Mouse (Mus musculus): Measurements from ENCODE around the gene Gon7.

The Gon7 gene

GRCm38 (mm10) chr12:102743036-102743588, 14.5 kb downstream of the Gon7 start:
- no peak for DNase-seq (ENCODE audit: low spot score in 2 of 2)

- no peak for DNase-seq (ENCODE audit: low spot score in 2 of 2)
Measured at GRCm38 (mm10) chr12:102742056-102742455, 15.5 kb downstream of the Gon7 start.

GRCm38 (mm10) chr12:102740285-102740684, 17.3 kb downstream of the Gon7 start:
- DNase-seq (ENCODE audit: low spot score in 2 of 2) = peak; percentile 37 to 51

- no peak for DNase-seq (ENCODE audit: low spot score in 2 of 2)
Measured at GRCm38 (mm10) chr12:102739096-102739495, 18.5 kb downstream of the Gon7 start.

GRCm38 (mm10) chr12:102733381-102733780, 24.2 kb downstream of the Gon7 start:
- peak; percentile 36 to 66 for DNase-seq (ENCODE audit: low spot score in 2 of 2)

GRCm38 (mm10) chr12:102730798-102731619, 26.6 kb downstream of the Gon7 start:
- no peak for DNase-seq (ENCODE audit: low spot score in 2 of 2)

GRCm38 (mm10) chr12:102729855-102730797, 27.5 kb downstream of the Gon7 start:
- no peak for DNase-seq (ENCODE audit: low spot score in 2 of 2)

GRCm38 (mm10) chr12:102725761-102726175, 31.8 kb downstream of the Gon7 start:
- no peak for DNase-seq (ENCODE audit: low spot score in 2 of 2)

- DNase-seq (ENCODE audit: low spot score in 2 of 2) = no peak
Measured at GRCm38 (mm10) chr12:102725146-102725545, 32.5 kb downstream of the Gon7 start.

- DNase-seq (ENCODE audit: low spot score in 2 of 2) = no peak
Measured at GRCm38 (mm10) chr12:102723861-102724260, 33.7 kb downstream of the Gon7 start.

- DNase-seq (ENCODE audit: low spot score in 2 of 2) = no peak
Measured at GRCm38 (mm10) chr12:102722966-102723365, 34.6 kb downstream of the Gon7 start.

- DNase-seq (ENCODE audit: low spot score in 2 of 2) = no peak
Measured at GRCm38 (mm10) chr12:102722451-102722850, 35.2 kb downstream of the Gon7 start.

GRCm38 (mm10) chr12:102719552-102720315, 37.9 kb downstream of the Gon7 start:
- peak; percentile 33 to 49 for DNase-seq (ENCODE audit: low spot score in 2 of 2)

GRCm38 (mm10) chr12:102714654-102715395, 42.8 kb downstream of the Gon7 start:
- no peak for DNase-seq (ENCODE audit: low spot score in 2 of 2)

- no peak for DNase-seq (ENCODE audit: low spot score in 2 of 2)
Measured at GRCm38 (mm10) chr12:102714116-102714515, 43.5 kb downstream of the Gon7 start.

- no peak for DNase-seq (ENCODE audit: low spot score in 2 of 2)
Measured at GRCm38 (mm10) chr12:102713153-102713865, 44.3 kb downstream of the Gon7 start.

- no peak for DNase-seq (ENCODE audit: low spot score in 2 of 2)
Measured at GRCm38 (mm10) chr12:102710851-102711375, 46.7 kb downstream of the Gon7 start.

- no peak for DNase-seq (ENCODE audit: low spot score in 2 of 2)
Measured at GRCm38 (mm10) chr12:102709896-102710295, 47.7 kb downstream of the Gon7 start.

- DNase-seq (ENCODE audit: low spot score in 2 of 2) = no peak
Measured at GRCm38 (mm10) chr12:102708220-102708619, 49.4 kb downstream of the Gon7 start.
